Mouse (Mus musculus): ENCODE measurements at regions not wholly inside any gene's neighbourhood (a gene's known extent, or its start where the extent isn't known, plus 50 kb on each side); places are given as distances from the start of the nearest gene placed in this dataset.
"Not testable (repeated sequence)": the region's sequence is repeated elsewhere in the genome, so short reads cannot be mapped to it uniquely, and the experiment has no call there.

DNA sequence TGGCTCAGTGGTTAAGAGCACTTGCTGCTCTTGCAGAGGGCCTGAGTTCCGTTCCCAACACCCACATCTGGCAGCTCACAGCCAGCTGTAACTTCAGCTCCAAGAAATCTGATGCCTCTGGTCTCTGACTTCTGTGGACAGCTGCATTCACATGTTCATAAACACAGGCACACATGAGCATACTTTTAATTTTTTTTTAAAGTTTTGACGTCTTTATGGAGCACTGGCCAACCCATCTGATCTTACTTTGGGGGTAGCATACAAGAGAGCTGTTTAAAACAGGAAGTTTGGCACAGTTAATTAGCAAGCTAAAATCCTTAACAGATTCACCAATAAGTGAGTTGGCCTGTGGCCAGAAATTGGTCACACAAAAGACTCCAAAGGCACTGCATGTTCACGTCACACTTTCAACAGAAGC is 81.2 kb upstream of the Atl2 start:
- Histone ChIP-seq H3K9me3 (ENCODE audit: control insufficient read depth, low read length) (no peaks in the 10 kb centered on the region), H3K4me3 (ENCODE audit: low read depth, low read length) (no peak overlapping the region), H3K27me3 (ENCODE audit: control insufficient read depth, insufficient read depth, low read length) (no peaks in the 10 kb centered on the region), H3K27ac (ENCODE audit: low read depth, low read length) (no peak overlapping the region), H3K36me3 (ENCODE audit: control insufficient read depth, insufficient read depth, low read length) (no peaks in the 10 kb centered on the region), H3K4me1 (replicated peaks; ENCODE audit: control insufficient read depth, insufficient read depth, low read length) (no peaks in the 10 kb centered on the region), H3K9ac (ENCODE audit: low read length) (no peak overlapping the region), H3K4me2 (ENCODE audit: low read depth, low read length, severe bottlenecking) (no peak overlapping the region)
- WGBS = 78% methylated on average over 3 of the region's 3 CpGs
- ATAC-seq (replicated peaks; ENCODE audit: low FRiP score) (no peak), DNase-seq (ENCODE audit: low spot score) (no peak)

- no peaks in the 10 kb centered on the region for H3K36me3 ChIP-seq (ENCODE audit: control insufficient read depth, insufficient read depth, low read length)
- no peaks in the 10 kb centered on the region for H3K4me1 ChIP-seq (replicated peaks; ENCODE audit: control insufficient read depth, insufficient read depth, low read length)
- H3K9me3 ChIP-seq (ENCODE audit: control insufficient read depth, low read length) = no peaks in the 10 kb centered on the region
- ATAC-seq (replicated peaks; ENCODE audit: low FRiP score) (0 out of 2 replicates have a peak, but pooled peaks have one; percentile 8), DNase-seq (ENCODE audit: low spot score) (no peak)
- no peak overlapping the region for H3K27ac ChIP-seq (ENCODE audit: low read depth, low read length)
- WGBS = 80% methylated on average over 5 of the region's 5 CpGs
- H3K9ac ChIP-seq (ENCODE audit: low read length) = no peak overlapping the region
- H3K4me2 ChIP-seq (ENCODE audit: low read depth, low read length, severe bottlenecking) = peak overlapping the region; percentile 38; the same call in 1 of the 2 replicates
- no peaks in the 10 kb centered on the region for H3K27me3 ChIP-seq (ENCODE audit: control insufficient read depth, insufficient read depth, low read length)
- H3K4me3 ChIP-seq (ENCODE audit: low read depth, low read length) = no peak overlapping the region
These were observed 80.7 kb upstream of the Atl2 start for GRCm38 (mm10) chr17:79976518-79977100.

DNA sequence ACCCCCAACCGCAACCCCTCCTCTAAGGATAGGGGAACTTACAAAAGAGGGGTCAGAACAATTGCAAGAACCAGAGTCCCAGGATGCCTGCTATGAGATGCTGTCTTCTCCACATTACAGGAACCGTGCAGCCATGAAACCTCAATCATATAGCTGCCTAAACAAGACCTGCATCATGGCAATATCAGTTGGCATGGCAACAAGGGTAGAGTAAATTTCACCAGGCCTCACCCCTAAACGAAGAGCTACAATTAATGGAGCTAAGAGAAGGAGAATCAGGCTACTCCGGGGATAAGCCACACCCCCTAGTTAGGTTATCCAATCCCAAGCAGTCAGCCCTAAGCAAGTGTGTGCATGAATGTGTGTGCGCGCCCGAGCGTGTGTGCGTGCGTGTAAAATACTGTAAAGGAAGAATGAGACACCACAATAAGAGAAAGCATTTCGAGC is 80.1 kb upstream of the Atl2 start:
- DNase-seq (ENCODE audit: low spot score) = no peak
- no peaks in the 10 kb centered on the region for H3K4me1 ChIP-seq (replicated peaks; ENCODE audit: control insufficient read depth, insufficient read depth, low read length)
- no peak overlapping the region for H3K27ac ChIP-seq (ENCODE audit: low read depth, low read length)
- no peaks in the 10 kb centered on the region for H3K36me3 ChIP-seq (ENCODE audit: control insufficient read depth, insufficient read depth, low read length)
- H3K27me3 ChIP-seq (ENCODE audit: control insufficient read depth, insufficient read depth, low read length) = no peaks in the 10 kb centered on the region
- 30% methylated on average over 11 of the region's 11 CpGs for WGBS
- ATAC-seq (replicated peaks; ENCODE audit: low FRiP score) = peak; percentile 87
- no peak overlapping the region for H3K4me3 ChIP-seq (ENCODE audit: low read depth, low read length)
- no peaks in the 10 kb centered on the region for H3K9me3 ChIP-seq (ENCODE audit: control insufficient read depth, low read length)
- peak overlapping the region; percentile 38; the same call in 1 of the 2 replicates for H3K4me2 ChIP-seq (ENCODE audit: low read depth, low read length, severe bottlenecking)
- no peak overlapping the region for H3K9ac ChIP-seq (ENCODE audit: low read length)

DNA sequence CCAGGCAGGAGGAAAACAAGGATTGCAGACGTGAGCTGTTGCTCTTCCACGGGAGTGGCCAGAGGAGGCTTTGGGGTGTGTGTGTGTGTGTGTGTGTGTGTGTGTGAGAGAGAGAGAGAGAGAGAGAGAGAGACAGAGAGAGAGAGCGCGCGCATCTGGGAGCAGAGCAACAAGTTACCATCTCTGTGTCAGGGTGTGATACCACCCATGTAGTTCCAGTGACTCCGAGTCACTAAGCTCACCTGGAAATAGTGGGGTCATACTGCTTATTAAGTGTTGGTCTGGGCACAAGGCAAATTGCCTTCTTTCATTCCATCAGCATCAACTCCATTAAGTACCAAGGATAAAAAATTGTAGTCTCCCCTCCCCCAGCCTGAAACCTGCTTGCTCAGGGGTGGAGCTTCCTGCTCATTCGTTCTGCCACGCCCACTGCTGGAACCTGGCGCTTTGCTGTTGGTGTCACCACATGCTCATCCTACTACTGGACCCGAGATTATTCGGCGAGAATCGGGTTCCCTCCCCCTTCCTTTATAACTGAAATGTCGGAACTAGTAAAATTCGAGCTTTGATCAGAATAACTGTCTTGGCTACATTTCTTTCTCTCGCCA is 79.3 kb upstream of the Atl2 start:
- not testable (repeated sequence) for H3K9me3 ChIP-seq (ENCODE audit: control insufficient read depth, low read length); DNase-seq (ENCODE audit: low spot score); H3K4me1 ChIP-seq (replicated peaks; ENCODE audit: control insufficient read depth, insufficient read depth, low read length); H3K27ac ChIP-seq (ENCODE audit: low read depth, low read length); H3K27me3 ChIP-seq (ENCODE audit: control insufficient read depth, insufficient read depth, low read length); H3K9ac ChIP-seq (ENCODE audit: low read length); H3K4me3 ChIP-seq (ENCODE audit: low read depth, low read length); H3K36me3 ChIP-seq (ENCODE audit: control insufficient read depth, insufficient read depth, low read length)
- ATAC-seq (replicated peaks; ENCODE audit: low FRiP score) = 0 out of 2 replicates have a peak, but pooled peaks have one; percentile 22
- peak overlapping the region; percentile 34; the same call in 1 of the 2 replicates for H3K4me2 ChIP-seq (ENCODE audit: low read depth, low read length, severe bottlenecking)
- 20% methylated on average over 16 of the region's 16 CpGs for WGBS

DNA sequence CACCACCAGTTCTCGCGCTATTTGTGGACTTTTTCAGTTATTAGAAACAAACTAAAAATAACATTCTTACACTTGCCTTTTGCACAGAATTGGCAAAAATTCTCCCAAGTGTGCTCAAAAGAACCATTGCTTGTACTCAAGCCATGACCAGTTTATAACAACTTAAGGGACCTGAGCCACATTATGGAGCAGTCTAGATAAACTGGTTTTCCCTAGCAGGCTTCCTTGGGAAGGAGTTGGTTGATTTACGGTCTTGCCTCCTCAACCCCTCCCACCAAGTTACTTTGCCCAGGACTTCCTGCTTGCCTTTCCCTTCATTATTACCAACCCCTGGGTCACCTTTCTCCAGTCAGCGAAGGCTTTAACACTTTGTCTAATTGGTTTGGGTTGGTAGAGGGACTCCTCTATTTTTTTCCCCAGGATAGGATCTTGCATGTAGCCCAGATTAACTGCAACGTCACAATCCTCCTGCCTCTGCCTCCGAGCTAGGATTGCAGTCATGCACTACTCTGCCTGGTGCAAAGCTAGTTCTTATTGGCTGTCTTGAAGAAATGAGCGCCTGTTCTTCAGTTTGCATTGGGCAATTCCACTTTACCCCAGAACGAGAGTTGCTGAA is 75.9 kb upstream of the Atl2 start:
- 80% methylated on average over 8 of the region's 8 CpGs for WGBS

GRCm38 (mm10) chr17:79969500-79969972 is 73.6 kb upstream of the Atl2 start:
- no peak overlapping the region for H3K4me3 ChIP-seq (ENCODE audit: low read depth, low read length)
- H3K27ac ChIP-seq (ENCODE audit: low read depth, low read length) = no peak overlapping the region
- WGBS = 26% methylated on average over 7 of the region's 7 CpGs
- no peak overlapping the region for H3K4me2 ChIP-seq (ENCODE audit: low read depth, low read length, severe bottlenecking)
- ATAC-seq (replicated peaks; ENCODE audit: low FRiP score) (no peak), DNase-seq (ENCODE audit: low spot score) (no peak)
- no peaks in the 10 kb centered on the region; the same call in 1 of the 2 replicates for H3K27me3 ChIP-seq (ENCODE audit: control insufficient read depth, insufficient read depth, low read length)
- H3K36me3 ChIP-seq (ENCODE audit: control insufficient read depth, insufficient read depth, low read length) = no peaks in the 10 kb centered on the region
- 0 out of 2 replicates have a peak, but pooled peaks cover 2% of the 10 kb centered on the region for H3K4me1 ChIP-seq (replicated peaks; ENCODE audit: control insufficient read depth, insufficient read depth, low read length)
- no peak overlapping the region for H3K9ac ChIP-seq (ENCODE audit: low read length)
- no peaks in the 10 kb centered on the region for H3K9me3 ChIP-seq (ENCODE audit: control insufficient read depth, low read length)

More for the DNA sequence above, 75.9 kb upstream of the Atl2 start:
- Histone ChIP-seq H3K4me3 (ENCODE audit: low read depth, low read length) (no peak overlapping the region), H3K36me3 (ENCODE audit: control insufficient read depth, insufficient read depth, low read length) (no peaks in the 10 kb centered on the region), H3K4me2 (ENCODE audit: low read depth, low read length, severe bottlenecking) (no peak overlapping the region), H3K9ac (ENCODE audit: low read length) (no peak overlapping the region), H3K27ac (ENCODE audit: low read depth, low read length) (no peak overlapping the region), H3K4me1 (replicated peaks; ENCODE audit: control insufficient read depth, insufficient read depth, low read length) (0 out of 2 replicates have a peak, but pooled peaks cover 2% of the 10 kb centered on the region), H3K9me3 (ENCODE audit: control insufficient read depth, low read length) (no peaks in the 10 kb centered on the region), H3K27me3 (ENCODE audit: control insufficient read depth, insufficient read depth, low read length) (no peaks in the 10 kb centered on the region; the same call in 1 of the 2 replicates)
- ATAC-seq (replicated peaks; ENCODE audit: low FRiP score) (no peak), DNase-seq (ENCODE audit: low spot score) (no peak)

- ATAC-seq (replicated peaks; ENCODE audit: low FRiP score) = no peak
- WGBS = 77% methylated on average over 9 of the region's 9 CpGs
These were observed 72.9 kb upstream of the Atl2 start for GRCm38 (mm10) chr17:79968819-79969218.

GRCm38 (mm10) chr17:79966981-79967380 is 71.1 kb upstream of the Atl2 start:
- Histone ChIP-seq H3K36me3 (ENCODE audit: control insufficient read depth, insufficient read depth, low read length) (no peaks in the 10 kb centered on the region), H3K9me3 (ENCODE audit: control insufficient read depth, low read length) (no peaks in the 10 kb centered on the region), H3K27ac (ENCODE audit: low read depth, low read length) (no peak overlapping the region), H3K4me2 (ENCODE audit: low read depth, low read length, severe bottlenecking) (no peak overlapping the region), H3K4me3 (ENCODE audit: low read depth, low read length) (no peak overlapping the region), H3K4me1 (replicated peaks; ENCODE audit: control insufficient read depth, insufficient read depth, low read length) (0 out of 2 replicates have a peak, but pooled peaks cover 2% of the 10 kb centered on the region), H3K27me3 (ENCODE audit: control insufficient read depth, insufficient read depth, low read length) (no peaks in the 10 kb centered on the region; the same call in 1 of the 2 replicates), H3K9ac (ENCODE audit: low read length) (no peak overlapping the region)
- DNase-seq (ENCODE audit: low spot score) (no peak), ATAC-seq (replicated peaks; ENCODE audit: low FRiP score) (no peak)
- WGBS = 46% methylated on average over 6 of the region's 6 CpGs

More at GRCm38 (mm10) chr17:79968819-79969218, 72.9 kb upstream of the Atl2 start:
- DNase-seq (ENCODE audit: low spot score) = no peak
- H3K4me2 ChIP-seq (ENCODE audit: low read depth, low read length, severe bottlenecking) = no peak overlapping the region
- H3K27ac ChIP-seq (ENCODE audit: low read depth, low read length) = no peak overlapping the region
- H3K9me3 ChIP-seq (ENCODE audit: control insufficient read depth, low read length) = no peaks in the 10 kb centered on the region
- no peak overlapping the region for H3K9ac ChIP-seq (ENCODE audit: low read length)
- no peak overlapping the region for H3K4me3 ChIP-seq (ENCODE audit: low read depth, low read length)
- no peaks in the 10 kb centered on the region; the same call in 1 of the 2 replicates for H3K27me3 ChIP-seq (ENCODE audit: control insufficient read depth, insufficient read depth, low read length)
- H3K36me3 ChIP-seq (ENCODE audit: control insufficient read depth, insufficient read depth, low read length) = no peaks in the 10 kb centered on the region
- 0 out of 2 replicates have a peak, but pooled peaks cover 2% of the 10 kb centered on the region for H3K4me1 ChIP-seq (replicated peaks; ENCODE audit: control insufficient read depth, insufficient read depth, low read length)
